Mouse (Mus musculus): ENCODE results near the gene Il2rb. TPM values are rescaled to one million over a fixed set of nuclear protein-coding genes. Genes with fewer than 3 reads are reported as not detected.

The Il2rb gene
- total RNA-seq, 2 experiments from 2014 or later, result 0.07 to 0.15 TPM

GRCm38 (mm10) chr15:78520112-78520715 is 25.1 kb upstream of the Il2rb start:
- no peak for DNase-seq (ENCODE audit: low spot score in 2 of 2)

GRCm38 (mm10) chr15:78518221-78518620 is 23.1 kb upstream of the Il2rb start:
- no peak for DNase-seq (ENCODE audit: low spot score in 2 of 2)

GRCm38 (mm10) chr15:78515759-78516158 is 20.7 kb upstream of the Il2rb start:
- no peak for DNase-seq (ENCODE audit: low spot score in 2 of 2)

GRCm38 (mm10) chr15:78514393-78515146 is 19.5 kb upstream of the Il2rb start:
- DNase-seq (ENCODE audit: low spot score in 2 of 2), result peak; percentile 67 to 88

- no peak for DNase-seq (ENCODE audit: low spot score in 2 of 2)
These were observed 17.9 kb upstream of the Il2rb start for GRCm38 (mm10) chr15:78513019-78513418.

GRCm38 (mm10) chr15:78511951-78512350 is 16.9 kb upstream of the Il2rb start:
- DNase-seq (ENCODE audit: low spot score in 2 of 2), result no peak

- DNase-seq (ENCODE audit: low spot score in 2 of 2), result no peak
These were observed 15.7 kb upstream of the Il2rb start for GRCm38 (mm10) chr15:78510736-78511135.

GRCm38 (mm10) chr15:78510121-78510576 is 15.1 kb upstream of the Il2rb start:
- no peak for DNase-seq (ENCODE audit: low spot score in 2 of 2)

GRCm38 (mm10) chr15:78509297-78509899 is 14.3 kb upstream of the Il2rb start:
- DNase-seq (ENCODE audit: low spot score in 2 of 2), result peak in 1 of 2 experiments; percentile 18

GRCm38 (mm10) chr15:78508443-78508842 is 13.4 kb upstream of the Il2rb start:
- no peak for DNase-seq (ENCODE audit: low spot score in 2 of 2)

- no peak for DNase-seq (ENCODE audit: low spot score in 2 of 2)
These were observed 10.5 kb upstream of the Il2rb start for GRCm38 (mm10) chr15:78505541-78505940.

GRCm38 (mm10) chr15:78504816-78505215 is 9.7 kb upstream of the Il2rb start:
- no peak for DNase-seq (ENCODE audit: low spot score in 2 of 2)

- peak in 1 of 2 experiments; percentile 29 for DNase-seq (ENCODE audit: low spot score in 2 of 2)
These were observed 8.9 kb upstream of the Il2rb start for GRCm38 (mm10) chr15:78504013-78504412.

GRCm38 (mm10) chr15:78502437-78503132 is 7.5 kb upstream of the Il2rb start:
- no peak for DNase-seq (ENCODE audit: low spot score in 2 of 2)

GRCm38 (mm10) chr15:78493401-78494010 is 1.6 kb downstream of the Il2rb start:
- DNase-seq (ENCODE audit: low spot score in 2 of 2), result no peak

GRCm38 (mm10) chr15:78491301-78491700 is 3.8 kb downstream of the Il2rb start:
- no peak for DNase-seq (ENCODE audit: low spot score in 2 of 2)

GRCm38 (mm10) chr15:78489906-78490305 is 5.2 kb downstream of the Il2rb start:
- no peak for DNase-seq (ENCODE audit: low spot score in 2 of 2)

- no peak for DNase-seq (ENCODE audit: low spot score in 2 of 2)
These were observed 5.8 kb downstream of the Il2rb start for GRCm38 (mm10) chr15:78489248-78489647.

- no peak for DNase-seq (ENCODE audit: low spot score in 2 of 2)
These were observed 8.0 kb downstream of the Il2rb start for GRCm38 (mm10) chr15:78487066-78487465.

- DNase-seq (ENCODE audit: low spot score in 2 of 2), result no peak
These were observed 8.5 kb downstream of the Il2rb start for GRCm38 (mm10) chr15:78486564-78486963.

- DNase-seq (ENCODE audit: low spot score in 2 of 2), result peak in 1 of 2 experiments; percentile 12
These were observed 11.8 kb downstream of the Il2rb start for GRCm38 (mm10) chr15:78483311-78483710.

All from layer of hippocampus, adult 18-20 months (tissue).